Mouse (Mus musculus) liver, adult 2 months (tissue): Measurements from ENCODE around the gene Foxp1. TPM values are rescaled to one million over a fixed set of nuclear protein-coding genes. Genes with fewer than 3 reads are reported as not detected.

Experiments
- DNase-seq: peaks from one replicate; pipeline ENCODE4 v3.0.0-alpha.2; 2011; ENCODE audit warnings: low read depth, low spot score; ENCODE audit errors: extremely low read depth
- H3K27ac ChIP-seq: fragments of 200-500 bp; replicated peaks from 2 replicates; pipeline ENCODE4 v1.5.1; 2012; ENCODE audit warnings: low read depth, mild to moderate bottlenecking, control low read depth, inconsistent platforms, low read length; ENCODE audit not compliant: insufficient read depth
- H3K27me3 ChIP-seq: fragments of 200-500 bp; 2 replicates; pipeline ENCODE4 v1.6.1; 2012; ENCODE audit warnings: mild to moderate bottlenecking, moderate library complexity, low read length, inconsistent platforms; ENCODE audit not compliant: control insufficient read depth, insufficient read depth
- H3K36me3 ChIP-seq: fragments of 200-500 bp; 2 replicates; pipeline ENCODE4 v1.6.1; 2012; ENCODE audit warnings: low read length, inconsistent platforms; ENCODE audit not compliant: control insufficient read depth, insufficient read depth
- H3K4me1 ChIP-seq: fragments of 200-500 bp; 2 replicates; pipeline ENCODE4 v1.6.1; 2011; ENCODE audit warnings: low read length; ENCODE audit not compliant: control insufficient read depth, insufficient read depth
- H3K4me3 ChIP-seq: fragments of 200-500 bp; 2 replicates; pipeline ENCODE4 v1.5.1; 2011; ENCODE audit warnings: low read depth, mild to moderate bottlenecking, control low read depth, low read length, moderate library complexity; ENCODE audit not compliant: insufficient read depth
- H3K79me2 ChIP-seq: fragments of 200-500 bp; 2 replicates; pipeline ENCODE4 v1.6.1; 2012; ENCODE audit warnings: inconsistent platforms, mild to moderate bottlenecking, low read length, moderate library complexity; ENCODE audit not compliant: control insufficient read depth, insufficient read depth
- H3K9ac ChIP-seq: fragments of 200-500 bp; 2 replicates; pipeline ENCODE4 v1.6.1; 2012; ENCODE audit warnings: low read depth, mild to moderate bottlenecking, control low read depth, inconsistent platforms, low read length
- CTCF ChIP-seq: fragments of 200-500 bp; IDR thresholded peaks from 2 replicates; pipeline ENCODE4 v1.5.1; 2011; ENCODE audit warnings: low read depth, low read length, control low read depth
- POLR2A ChIP-seq: fragments of 200-500 bp; IDR thresholded peaks from 2 replicates; pipeline ENCODE4 v1.6.1; 2011; ENCODE audit warnings: low read length, control low read depth; ENCODE audit not compliant: insufficient read depth; ENCODE audit errors: extremely low read depth
- WGBS: fragments of 180-500 bp; shearing (Covaris S2); methylation state at CpG from one replicate; pipeline ENCODE4 v1.1.7; 2018; 5-methylcytosine and 5-hydroxymethylcytosine counted together
- polyA plus RNA-seq: library from polyadenylated mRNA; depleted of rRNA; stranded (reverse); fragments of >200 nt; gene quantifications from 2 replicates; pipeline ENCODE4 v1.2.3, GENCODE M21; 2012; rRNA removed
- total RNA-seq: library from RNA; depleted of rRNA; stranded (reverse); fragments of >200 nt; gene quantifications from 2 replicates; pipeline ENCODE4 v1.2.3, GENCODE M21; 2014; rRNA removed

Gene Foxp1
- total and polyA plus RNA-seq, 2 experiments: 22.7 to 24.8 TPM

GRCm38 (mm10) chr6:98930652-98931300 lies 591.7 kb downstream of the Foxp1 start:
- TF ChIP-seq CTCF: no peak
- no peak for TF ChIP-seq POLR2A

GRCm38 (mm10) chr6:98928365-98928764 lies 594.2 kb downstream of the Foxp1 start:
- no peak for DNase-seq
- H3K36me3 ChIP-seq: peaks cover 35% of the 10 kb centered on the region
- TF ChIP-seq POLR2A (no peak), CTCF (no peak)
- H3K4me1 ChIP-seq: no peaks in the 10 kb centered on the region
- no peaks in the 10 kb centered on the region for H3K27me3 ChIP-seq
- H3K9ac ChIP-seq: no peak overlapping the region
- no peaks in the 10 kb centered on the region for H3K79me2 ChIP-seq
- 95% methylated on average over 8 of the region's 8 CpGs for WGBS
- no peak overlapping the region for H3K27ac ChIP-seq
- H3K4me3 ChIP-seq: no peak overlapping the region

More at GRCm38 (mm10) chr6:98930652-98931300, 591.7 kb downstream of the Foxp1 start:
- H3K79me2 ChIP-seq: no peaks in the 10 kb centered on the region
- 84% methylated on average over 15 of the region's 15 CpGs for WGBS
- no peak overlapping the region for H3K27ac ChIP-seq
- no peak for DNase-seq
- no peak overlapping the region for H3K4me3 ChIP-seq
- H3K4me1 ChIP-seq: no peaks in the 10 kb centered on the region
- H3K9ac ChIP-seq: no peak overlapping the region
- peaks cover 56% of the 10 kb centered on the region for H3K36me3 ChIP-seq
- no peaks in the 10 kb centered on the region for H3K27me3 ChIP-seq

DNA sequence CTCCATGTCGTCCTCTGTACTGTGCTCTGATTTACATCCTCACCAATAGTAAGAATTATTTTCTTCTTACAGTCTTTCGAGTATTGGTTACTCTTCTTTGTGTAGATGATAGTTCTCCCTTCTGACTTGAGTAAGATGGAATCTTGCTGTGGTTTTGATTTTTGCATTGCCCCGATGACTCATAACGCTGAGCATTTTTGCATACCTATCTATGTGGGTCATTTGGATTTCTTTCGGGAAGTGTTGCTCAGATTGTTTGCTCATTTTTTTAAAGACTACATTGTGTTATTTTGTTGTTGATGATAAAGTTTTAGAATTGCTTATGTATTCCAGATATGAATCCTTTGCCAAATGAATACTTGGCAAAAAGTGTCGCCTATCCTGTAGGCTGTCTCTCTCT lies 621.3 kb downstream of the Foxp1 start:
- no peak for TF ChIP-seq CTCF
- TF ChIP-seq POLR2A: no peak
- Histone ChIP-seq H3K4me3 (no peak overlapping the region), H3K36me3 (no peaks in the 10 kb centered on the region), H3K4me1 (no peaks in the 10 kb centered on the region), H3K27ac (no peak overlapping the region), H3K79me2 (no peaks in the 10 kb centered on the region), H3K27me3 (no peaks in the 10 kb centered on the region), H3K9ac (no peak overlapping the region)
- WGBS: 84% methylated on average over 6 of the region's 6 CpGs
- no peak for DNase-seq

GRCm38 (mm10) chr6:98878208-98878607 lies 644.3 kb downstream of the Foxp1 start:
- Histone ChIP-seq H3K4me1 (no peaks in the 10 kb centered on the region), H3K36me3 (no peaks in the 10 kb centered on the region), H3K79me2 (no peaks in the 10 kb centered on the region), H3K9ac (no peak overlapping the region), H3K27me3 (no peaks in the 10 kb centered on the region), H3K27ac (no peak overlapping the region), H3K4me3 (no peak overlapping the region)
- TF ChIP-seq CTCF (no peak), POLR2A (no peak)
- WGBS: 84% methylated on average over 1 of the region's 1 CpGs
- no peak for DNase-seq

DNA sequence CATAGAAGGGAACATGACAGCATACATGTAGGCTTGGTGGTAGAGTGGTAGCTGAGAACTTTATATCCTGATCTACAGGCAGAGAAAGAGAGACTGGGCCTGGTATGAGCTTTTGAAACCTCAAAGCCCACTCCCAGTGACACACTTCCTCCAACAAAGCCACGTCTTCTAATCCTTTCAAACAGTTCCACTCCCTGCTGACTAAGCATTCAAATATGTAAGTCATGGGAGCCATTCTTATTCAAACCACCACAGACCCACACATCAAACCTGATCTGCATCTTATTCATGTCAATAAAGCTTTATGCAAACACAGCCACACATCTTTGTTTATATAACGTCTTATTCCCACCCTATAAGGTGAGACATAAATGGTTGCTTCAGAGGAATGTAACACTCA lies 646.1 kb downstream of the Foxp1 start:
- Histone ChIP-seq H3K36me3 (no peaks in the 10 kb centered on the region), H3K9ac (no peak overlapping the region), H3K4me3 (no peak overlapping the region), H3K27ac (no peak overlapping the region), H3K4me1 (no peaks in the 10 kb centered on the region), H3K79me2 (no peaks in the 10 kb centered on the region), H3K27me3 (no peaks in the 10 kb centered on the region)
- WGBS: 86% methylated on average over 2 of the region's 2 CpGs
- no peak for TF ChIP-seq CTCF
- TF ChIP-seq POLR2A: no peak
- no peak for DNase-seq

Other genes starting within 250 kb of the Foxp1 start
- gene Eif4e3, start 144.1 kb upstream of the Foxp1 start, total RNA-seq: 2.7 and 4.1 TPM in 2 replicates
- gene Eif4e3, start 144.1 kb upstream of the Foxp1 start, polyA plus RNA-seq: 1.3 and 1.5 TPM in 2 replicates
- gene Gm20696, start 144.1 kb upstream of the Foxp1 start, total RNA-seq: 6.5 and 6.9 TPM in 2 replicates
- gene Gm20696, start 144.1 kb upstream of the Foxp1 start, polyA plus RNA-seq: 0.02 and 0.26 TPM in 2 replicates
- gene Gpr27, start 170.0 kb upstream of the Foxp1 start, total RNA-seq: 0.09 and 0.27 TPM in 2 replicates
- 0.07 TPM in 1 of 2 replicates, not detected in the other for gene Gpr27, start 170.0 kb upstream of the Foxp1 start, polyA plus RNA-seq
- not detected in 2 replicates for gene Prok2, start 203.7 kb upstream of the Foxp1 start, total RNA-seq
- not detected in 2 replicates for gene Prok2, start 203.7 kb upstream of the Foxp1 start, polyA plus RNA-seq